Mouse (Mus musculus) embryonic facial prominence, embryonic 14.5 days (tissue): ENCODE results near the gene Itgb1bp1. TPM values are rescaled to one million over a fixed set of nuclear protein-coding genes. Genes with fewer than 3 reads are reported as not detected.

Experiments used
- ATAC-seq: fragments of 200-750 bp; cut with Nextera tagmentation; 2 replicates; pipeline ENCODE4 v1.8.0; 2017; ENCODE audit warnings: low read depth, moderate number of reproducible peaks, moderate TSS enrichment
- DNase-seq: peaks from one replicate; pipeline ENCODE4 v3.0.0-alpha.2; 2015; ENCODE audit warnings: low spot score
- H3K27ac ChIP-seq: fragments of 300-500 bp; sonication (generic); replicated peaks from 2 replicates; pipeline ENCODE4 v1.5.1; 2014; ENCODE audit warnings: low read depth, mild to moderate bottlenecking, low read length, moderate library complexity
- H3K27me3 ChIP-seq: fragments of 300-500 bp; sonication (generic); replicated peaks from 2 replicates; pipeline ENCODE4 v1.6.1; 2014; ENCODE audit warnings: low read length; ENCODE audit not compliant: control insufficient read depth, insufficient read depth
- H3K36me3 ChIP-seq: fragments of 300-500 bp; sonication (generic); 2 replicates; pipeline ENCODE4 v1.6.1; 2014; ENCODE audit warnings: low read length, mixed read lengths; ENCODE audit not compliant: control insufficient read depth, insufficient read depth
- H3K4me1 ChIP-seq: fragments of 300-500 bp; sonication (generic); 2 replicates; pipeline ENCODE4 v1.6.1; 2014; ENCODE audit warnings: antibody characterized with exemption, low read length; ENCODE audit not compliant: control insufficient read depth, insufficient read depth
- H3K4me2 ChIP-seq: fragments of 300-500 bp; sonication (generic); 2 replicates; pipeline ENCODE4 v1.6.1; 2014; ENCODE audit warnings: low read depth, mild to moderate bottlenecking, low read length, moderate library complexity, mixed read lengths
- H3K4me3 ChIP-seq: fragments of 300-500 bp; sonication (generic); 2 replicates; pipeline ENCODE4 v1.5.1; 2014; ENCODE audit warnings: low read depth, mild to moderate bottlenecking, low read length
- H3K9ac ChIP-seq: fragments of 300-500 bp; sonication (generic); 2 replicates; pipeline ENCODE4 v1.6.1; 2014; ENCODE audit warnings: low read depth, mild to moderate bottlenecking, low read length, moderate library complexity, mixed read lengths
- H3K9me3 ChIP-seq: fragments of 300-500 bp; sonication (generic); 2 replicates; pipeline ENCODE4 v1.6.1; 2016; ENCODE audit warnings: low read length; ENCODE audit not compliant: control insufficient read depth
- whole genome bisulfite sequencing: fragments of 180-500 bp; shearing (Covaris S2); extraction: QIAGEN DNeasy Blood & Tissue Kit; methylation state at CpG from one replicate; pipeline ENCODE4 v1.1.7; 2014; 5-methylcytosine and 5-hydroxymethylcytosine counted together
- polyA plus RNA-seq: library from polyadenylated mRNA; unstranded; fragments of >200 nt; fragmentation: Nextera tagmentation; extraction: Ambion mirVana; gene quantifications from 2 replicates; pipeline ENCODE4 v1.2.1, GENCODE M21; 2014

The Itgb1bp1 gene
- polyA plus RNA-seq, 1 experiment from 2014 or later, result 54.2 TPM

GRCm38 (mm10) chr12:21208172-21208795 is 77.8 kb downstream of the Itgb1bp1 start:
- H3K36me3 ChIP-seq, result peaks cover 34% of the 10 kb centered on the region
- H3K4me2 ChIP-seq, result no peak overlapping the region
- WGBS, result 84% methylated on average over 11 of the region's 11 CpGs
- H3K4me1 ChIP-seq, result peaks cover 10% of the 10 kb centered on the region; the same call in 1 of the 2 replicates
- no peaks in the 10 kb centered on the region for H3K9me3 ChIP-seq
- no peak overlapping the region for H3K9ac ChIP-seq
- H3K27ac ChIP-seq, result no peak overlapping the region
- no peak overlapping the region for H3K4me3 ChIP-seq
- no peaks in the 10 kb centered on the region for H3K27me3 ChIP-seq
- no peak for ATAC-seq
- no peak for DNase-seq

- no peak for ATAC-seq
- Histone ChIP-seq H3K9me3 (no peaks in the 10 kb centered on the region), H3K4me3 (no peak overlapping the region), H3K27me3 (no peaks in the 10 kb centered on the region), H3K4me2 (no peak overlapping the region), H3K9ac (no peak overlapping the region), H3K36me3 (peaks cover 28% of the 10 kb centered on the region), H3K27ac (no peak overlapping the region), H3K4me1 (peaks cover 10% of the 10 kb centered on the region; the same call in 1 of the 2 replicates)
- WGBS, result 89% methylated on average over 5 of the region's 5 CpGs
- no peak for DNase-seq
Measured at GRCm38 (mm10) chr12:21207422-21207821, 78.7 kb downstream of the Itgb1bp1 start.

GRCm38 (mm10) chr12:21205799-21206198 is 80.3 kb downstream of the Itgb1bp1 start:
- no peak overlapping the region for H3K9ac ChIP-seq
- H3K27ac ChIP-seq, result no peak overlapping the region
- ATAC-seq (no peak), DNase-seq (no peak)
- peaks cover 10% of the 10 kb centered on the region; the same call in 1 of the 2 replicates for H3K4me1 ChIP-seq
- 94% methylated on average over 4 of the region's 4 CpGs for WGBS
- H3K4me3 ChIP-seq, result no peak overlapping the region
- H3K9me3 ChIP-seq, result no peaks in the 10 kb centered on the region
- H3K36me3 ChIP-seq, result peaks cover 28% of the 10 kb centered on the region
- no peak overlapping the region for H3K4me2 ChIP-seq
- no peaks in the 10 kb centered on the region for H3K27me3 ChIP-seq

GRCm38 (mm10) chr12:21204701-21205312 is 81.3 kb downstream of the Itgb1bp1 start:
- H3K27ac ChIP-seq, result no peak overlapping the region
- ATAC-seq, result peak; percentile 84
- H3K4me3 ChIP-seq, result no peak overlapping the region

GRCm38 (mm10) chr12:21201485-21202269 is 84.4 kb downstream of the Itgb1bp1 start:
- Histone ChIP-seq H3K9me3 (no peaks in the 10 kb centered on the region), H3K27ac (no peak overlapping the region), H3K9ac (no peak overlapping the region), H3K4me2 (no peak overlapping the region), H3K27me3 (no peaks in the 10 kb centered on the region), H3K4me1 (peaks cover 10% of the 10 kb centered on the region; the same call in 1 of the 2 replicates), H3K4me3 (no peak overlapping the region), H3K36me3 (0 out of 2 replicates have a peak, but pooled peaks cover 14% of the 10 kb centered on the region)
- DNase-seq (peak; percentile 16), ATAC-seq (no peak)
- 68% methylated on average over 10 of the region's 10 CpGs for WGBS

More at GRCm38 (mm10) chr12:21204701-21205312, 81.3 kb downstream of the Itgb1bp1 start:
- Histone ChIP-seq H3K9me3 (no peaks in the 10 kb centered on the region), H3K27me3 (no peaks in the 10 kb centered on the region), H3K4me2 (no peak overlapping the region), H3K36me3 (peaks cover 28% of the 10 kb centered on the region), H3K9ac (no peak overlapping the region), H3K4me1 (peaks cover 10% of the 10 kb centered on the region; the same call in 1 of the 2 replicates)
- WGBS, result 34% methylated on average over 11 of the region's 11 CpGs
- DNase-seq, result peak; percentile 77

- 83% methylated on average over 8 of the region's 8 CpGs for WGBS
- 0 out of 2 replicates have a peak, but pooled peaks cover 10% of the 10 kb centered on the region for H3K36me3 ChIP-seq
- H3K9me3 ChIP-seq, result no peaks in the 10 kb centered on the region
- H3K4me3 ChIP-seq, result no peak overlapping the region
- no peak for DNase-seq
- no peak overlapping the region for H3K4me2 ChIP-seq
- H3K27me3 ChIP-seq, result no peaks in the 10 kb centered on the region
- H3K9ac ChIP-seq, result no peak overlapping the region
- ATAC-seq, result no peak
- peaks cover 10% of the 10 kb centered on the region; the same call in 1 of the 2 replicates for H3K4me1 ChIP-seq
- H3K27ac ChIP-seq, result no peak overlapping the region
Measured at GRCm38 (mm10) chr12:21200613-21201012, 85.5 kb downstream of the Itgb1bp1 start.

- DNase-seq (peak; percentile 29), ATAC-seq (no peak)
- Histone ChIP-seq H3K9ac (no peak overlapping the region), H3K4me1 (no peaks in the 10 kb centered on the region), H3K27me3 (no peaks in the 10 kb centered on the region), H3K36me3 (0 out of 2 replicates have a peak, but pooled peaks cover 5% of the 10 kb centered on the region), H3K4me2 (no peak overlapping the region), H3K27ac (no peak overlapping the region), H3K9me3 (no peaks in the 10 kb centered on the region), H3K4me3 (no peak overlapping the region)
- 85% methylated on average over 4 of the region's 4 CpGs for WGBS
Measured at GRCm38 (mm10) chr12:21196420-21196819, 89.7 kb downstream of the Itgb1bp1 start.

- 0 out of 2 replicates have a peak, but pooled peaks cover 5% of the 10 kb centered on the region for H3K36me3 ChIP-seq
- 83% methylated on average over 2 of the region's 3 CpGs for WGBS
- DNase-seq (no peak), ATAC-seq (no peak)
- no peak overlapping the region for H3K4me2 ChIP-seq
- no peaks in the 10 kb centered on the region for H3K27me3 ChIP-seq
- no peaks in the 10 kb centered on the region for H3K9me3 ChIP-seq
- H3K9ac ChIP-seq, result no peak overlapping the region
- H3K4me1 ChIP-seq, result no peaks in the 10 kb centered on the region
- no peak overlapping the region for H3K27ac ChIP-seq
- H3K4me3 ChIP-seq, result no peak overlapping the region
Measured at GRCm38 (mm10) chr12:21195497-21195896, 90.6 kb downstream of the Itgb1bp1 start.
